Mouse (Mus musculus) brain, adult 2 months (tissue): ENCODE data around the gene Olfr1394.
"Not testable (repeated sequence)": the region's sequence is repeated elsewhere in the genome, so short reads cannot be mapped to it uniquely, and the experiment has no call there.

ENCODE experiments used
- DNase-seq: peaks from one replicate; pipeline ENCODE4 v3.0.0; 2011; ENCODE audit warnings: low read depth, low spot score

The Olfr1394 gene

GRCm38 (mm10) chr11:49189737-49190136 lies 35.6 kb downstream of the Olfr1394 start:
- DNase-seq = peak; percentile 71

- DNase-seq = peak; percentile 31
These were observed 36.9 kb downstream of the Olfr1394 start for GRCm38 (mm10) chr11:49191083-49191482.

- not testable (repeated sequence) for DNase-seq
These were observed 40.6 kb downstream of the Olfr1394 start for GRCm38 (mm10) chr11:49194771-49195170.

GRCm38 (mm10) chr11:49195819-49196322 lies 41.7 kb downstream of the Olfr1394 start:
- no peak for DNase-seq

- DNase-seq = no peak
These were observed 46.5 kb downstream of the Olfr1394 start for GRCm38 (mm10) chr11:49200666-49201065.

GRCm38 (mm10) chr11:49201142-49201541 lies 47.0 kb downstream of the Olfr1394 start:
- no peak for DNase-seq

- no peak for DNase-seq
These were observed 47.9 kb downstream of the Olfr1394 start for GRCm38 (mm10) chr11:49202071-49202470.

- no peak for DNase-seq
These were observed 48.4 kb downstream of the Olfr1394 start for GRCm38 (mm10) chr11:49202523-49203061.

- peak; percentile 98 for DNase-seq
These were observed 49.1 kb downstream of the Olfr1394 start, which contains the start of gene Zfp62 for GRCm38 (mm10) chr11:49203129-49203768. TSS of gene Zfp62 (plus strand) at chr11:49203292.

- peak; percentile 71 for DNase-seq
These were observed 49.8 kb downstream of the Olfr1394 start for GRCm38 (mm10) chr11:49203771-49204497.

GRCm38 (mm10) chr11:49205080-49205590 lies 51.0 kb downstream of the Olfr1394 start:
- DNase-seq = no peak

- DNase-seq = no peak
These were observed 53.3 kb downstream of the Olfr1394 start for GRCm38 (mm10) chr11:49207495-49207894.
